Mouse (Mus musculus): ENCODE data around the gene Nup93. TPM values are rescaled to one million over a fixed set of nuclear protein-coding genes. Genes with fewer than 3 reads are reported as not detected.

Nup93 gene
- polyA plus RNA-seq, 1 experiment from 2014 or later = 58.7 TPM

DNA sequence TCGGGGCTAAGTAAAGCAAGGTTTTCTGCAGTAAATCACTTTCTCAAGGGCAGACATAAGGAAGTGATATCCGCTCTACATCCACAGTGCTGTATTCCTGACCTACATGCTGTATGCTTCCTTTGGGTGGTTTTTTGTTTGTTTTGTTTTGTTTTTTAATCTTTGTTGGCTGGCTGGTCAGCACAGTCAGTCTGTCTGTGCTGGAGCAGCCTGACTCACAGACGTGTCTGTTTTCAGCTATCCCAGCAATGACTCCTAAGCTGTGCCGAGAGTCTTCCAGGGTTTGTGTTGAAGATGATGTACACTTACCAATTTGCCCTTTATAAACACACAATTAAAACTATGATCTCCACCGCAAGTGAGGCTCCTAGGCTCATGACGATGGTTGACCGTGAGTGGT, 56.7 kb downstream of the Nup93 start:
- H3K27ac ChIP-seq = no peak overlapping the region
- 84% methylated on average over 7 of the region's 7 CpGs for WGBS (ENCODE audit: insufficient replicate concordance)
- H3K4me1 ChIP-seq (replicated peaks) = peaks cover 11% of the 10 kb centered on the region; the same call in 1 of the 2 replicates

DNA sequence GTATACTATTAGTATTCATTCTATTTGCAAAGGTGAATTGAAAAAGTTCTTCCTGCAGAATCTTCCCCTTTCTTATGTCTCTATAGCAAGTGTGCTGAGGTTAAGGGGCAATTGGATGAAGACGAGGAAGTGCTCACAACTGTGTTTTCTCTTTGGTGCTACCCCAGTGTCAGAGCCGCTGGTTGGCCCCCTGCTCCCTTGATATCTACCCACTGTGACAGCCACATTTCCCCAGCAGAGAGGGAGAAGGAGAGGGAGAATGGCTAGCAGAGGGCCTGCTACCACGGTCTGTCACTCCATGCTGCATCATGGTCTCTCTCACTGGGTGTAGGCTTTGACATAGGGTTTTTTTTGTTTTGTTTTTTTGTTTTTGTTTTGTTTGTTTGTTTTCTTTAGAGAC, 58.2 kb downstream of the Nup93 start:
- Histone ChIP-seq H3K9me3 (replicated peaks) (no peaks in the 10 kb centered on the region), H3K4me2 (no peak overlapping the region), H3K9ac (no peak overlapping the region), H3K27ac (no peak overlapping the region), H3K4me3 (replicated peaks) (no peak overlapping the region), H3K36me3 (no peaks in the 10 kb centered on the region), H3K27me3 (no peaks in the 10 kb centered on the region), H3K4me1 (replicated peaks) (peaks cover 11% of the 10 kb centered on the region; the same call in 1 of the 2 replicates)
- WGBS (ENCODE audit: insufficient replicate concordance) = 28% methylated on average over 3 of the region's 3 CpGs
- DNase-seq (no peak), ATAC-seq (ENCODE audit: low read depth) (no peak)

More for the DNA sequence above, 56.7 kb downstream of the Nup93 start:
- ATAC-seq (ENCODE audit: low read depth) = no peak
- H3K4me2 ChIP-seq = no peak overlapping the region
- H3K36me3 ChIP-seq = no peaks in the 10 kb centered on the region
- H3K9ac ChIP-seq = no peak overlapping the region
- H3K4me3 ChIP-seq (replicated peaks) = no peak overlapping the region
- H3K27me3 ChIP-seq = no peaks in the 10 kb centered on the region
- H3K9me3 ChIP-seq (replicated peaks) = no peaks in the 10 kb centered on the region
- DNase-seq = no peak

GRCm38 (mm10) chr8:94273289-94273850, 59.0 kb downstream of the Nup93 start:
- no peaks in the 10 kb centered on the region for H3K9me3 ChIP-seq (replicated peaks)
- no peak for ATAC-seq (ENCODE audit: low read depth)

DNA sequence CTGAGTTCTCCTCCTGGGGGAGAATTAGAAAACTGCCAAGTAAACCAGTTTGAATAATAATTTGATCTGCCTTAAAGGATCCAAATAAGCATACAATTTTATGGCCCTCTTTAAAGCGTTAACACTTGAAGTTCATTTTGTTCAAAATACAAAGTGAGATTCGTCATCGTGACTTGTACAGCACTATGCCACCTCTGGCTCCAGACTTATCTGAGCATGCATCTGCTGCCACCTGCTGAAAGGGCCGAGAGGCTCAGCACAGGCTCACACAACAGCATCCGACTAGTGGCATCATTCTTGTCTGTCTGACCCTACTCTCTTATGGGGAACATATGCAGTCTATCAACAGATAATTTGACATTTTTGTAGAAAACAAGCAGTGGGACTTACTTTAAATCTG, 59.7 kb downstream of the Nup93 start:
- Histone ChIP-seq H3K27ac (no peak overlapping the region), H3K4me1 (replicated peaks) (peaks cover 11% of the 10 kb centered on the region; the same call in 1 of the 2 replicates), H3K27me3 (no peaks in the 10 kb centered on the region), H3K9ac (no peak overlapping the region), H3K4me2 (no peak overlapping the region), H3K36me3 (no peaks in the 10 kb centered on the region), H3K4me3 (replicated peaks) (no peak overlapping the region), H3K9me3 (replicated peaks) (no peaks in the 10 kb centered on the region)
- no peak for DNase-seq
- no peak for ATAC-seq (ENCODE audit: low read depth)
- 63% methylated on average over 5 of the region's 5 CpGs for WGBS (ENCODE audit: insufficient replicate concordance)

More at GRCm38 (mm10) chr8:94273289-94273850, 59.0 kb downstream of the Nup93 start:
- no peak for DNase-seq
- Histone ChIP-seq H3K36me3 (no peaks in the 10 kb centered on the region), H3K4me2 (no peak overlapping the region), H3K4me1 (replicated peaks) (peaks cover 11% of the 10 kb centered on the region; the same call in 1 of the 2 replicates), H3K9ac (no peak overlapping the region), H3K27ac (no peak overlapping the region), H3K27me3 (no peaks in the 10 kb centered on the region), H3K4me3 (replicated peaks) (no peak overlapping the region)
- WGBS (ENCODE audit: insufficient replicate concordance) = 76% methylated on average over 5 of the region's 5 CpGs

DNA sequence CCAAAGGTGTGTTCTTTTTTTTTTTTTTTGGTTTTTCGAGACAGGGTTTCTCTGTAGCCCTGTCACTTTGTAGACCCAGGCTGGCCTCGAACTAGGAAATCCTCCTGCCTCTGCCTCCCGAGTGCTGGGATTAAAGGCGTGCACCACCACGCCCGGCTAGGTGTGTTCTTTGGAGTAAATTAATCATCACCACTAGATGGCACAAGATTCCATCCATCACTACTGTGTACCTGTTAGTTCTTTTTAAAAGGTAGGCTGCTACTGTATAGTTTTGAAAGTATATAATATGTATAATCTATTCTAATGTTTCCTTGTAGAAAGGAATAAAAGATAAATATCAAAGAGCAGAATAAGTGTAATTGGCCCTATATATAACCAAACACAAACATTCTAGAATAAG, 63.9 kb downstream of the Nup93 start:
- Histone ChIP-seq H3K27ac (no peak overlapping the region), H3K9ac (no peak overlapping the region), H3K4me1 (replicated peaks) (peaks cover 11% of the 10 kb centered on the region), H3K4me3 (replicated peaks) (no peak overlapping the region), H3K4me2 (no peak overlapping the region), H3K27me3 (no peaks in the 10 kb centered on the region), H3K9me3 (replicated peaks) (no peaks in the 10 kb centered on the region), H3K36me3 (no peaks in the 10 kb centered on the region)
- no peak for DNase-seq
- 72% methylated on average over 6 of the region's 6 CpGs for WGBS (ENCODE audit: insufficient replicate concordance)
- ATAC-seq (ENCODE audit: low read depth) = no peak

DNA sequence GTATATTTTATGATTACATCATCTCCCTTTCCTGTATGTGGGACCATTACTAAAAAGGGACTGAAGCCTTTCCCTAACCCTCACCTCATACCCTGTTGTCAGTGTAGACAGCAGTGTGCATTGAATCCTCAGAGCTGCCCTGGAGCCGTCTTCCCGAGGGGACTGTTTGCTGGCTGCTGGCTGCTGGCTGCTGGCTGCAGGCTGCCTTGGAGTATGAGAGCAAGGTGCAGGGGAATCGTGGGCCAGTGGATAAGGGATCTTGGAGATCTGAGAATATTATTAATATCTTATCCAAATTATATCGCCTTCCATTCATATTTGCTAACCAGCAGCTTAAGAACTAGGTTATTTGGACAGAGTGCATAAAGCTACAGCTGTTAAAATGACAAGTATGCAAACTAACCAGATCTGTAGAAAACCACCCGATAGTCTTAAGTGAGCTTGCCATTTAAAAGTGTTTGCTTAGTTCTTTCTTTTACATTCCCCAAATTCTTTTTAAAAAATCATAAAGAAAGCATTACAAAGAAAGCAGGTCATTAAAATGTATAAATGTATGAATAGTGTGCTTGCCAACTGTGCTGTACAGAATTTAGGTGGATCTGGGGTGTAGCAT, 65.7 kb downstream of the Nup93 start:
- ATAC-seq (ENCODE audit: low read depth) (no peak), DNase-seq (no peak)
- Histone ChIP-seq H3K27me3 (no peaks in the 10 kb centered on the region), H3K4me2 (no peak overlapping the region), H3K9ac (no peak overlapping the region), H3K4me1 (replicated peaks) (peaks cover 10% of the 10 kb centered on the region), H3K27ac (no peak overlapping the region), H3K9me3 (replicated peaks) (no peaks in the 10 kb centered on the region), H3K4me3 (replicated peaks) (no peak overlapping the region), H3K36me3 (no peaks in the 10 kb centered on the region)
- WGBS (ENCODE audit: insufficient replicate concordance) = 72% methylated on average over 5 of the region's 5 CpGs

DNA sequence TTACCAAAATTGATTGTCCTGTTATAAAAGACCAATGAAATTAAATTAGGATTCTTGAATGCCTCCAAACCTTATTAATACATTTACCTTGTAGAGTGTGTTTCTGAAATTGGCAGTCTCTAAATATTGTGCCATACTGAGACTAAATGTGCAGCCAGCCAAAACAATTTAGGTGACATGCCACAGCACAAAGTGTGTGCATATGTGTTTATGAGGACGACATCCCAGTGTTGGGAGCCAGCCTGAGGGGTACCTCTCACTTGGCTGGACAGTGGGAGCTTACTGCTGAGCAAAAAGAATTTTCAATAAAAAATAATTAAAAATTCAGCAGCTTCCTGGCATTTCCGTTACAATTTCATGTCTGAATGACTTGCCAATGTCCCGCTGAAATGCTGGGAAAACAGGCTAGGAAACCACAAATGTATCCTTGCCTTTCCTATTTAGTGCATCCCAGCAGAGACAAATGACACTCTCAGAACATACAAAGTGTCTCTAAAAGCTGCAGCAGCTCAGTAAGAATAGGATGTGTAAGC, 68.2 kb downstream of the Nup93 start:
- WGBS (ENCODE audit: insufficient replicate concordance) = 85% methylated on average over 3 of the region's 3 CpGs
- DNase-seq = no peak

DNA sequence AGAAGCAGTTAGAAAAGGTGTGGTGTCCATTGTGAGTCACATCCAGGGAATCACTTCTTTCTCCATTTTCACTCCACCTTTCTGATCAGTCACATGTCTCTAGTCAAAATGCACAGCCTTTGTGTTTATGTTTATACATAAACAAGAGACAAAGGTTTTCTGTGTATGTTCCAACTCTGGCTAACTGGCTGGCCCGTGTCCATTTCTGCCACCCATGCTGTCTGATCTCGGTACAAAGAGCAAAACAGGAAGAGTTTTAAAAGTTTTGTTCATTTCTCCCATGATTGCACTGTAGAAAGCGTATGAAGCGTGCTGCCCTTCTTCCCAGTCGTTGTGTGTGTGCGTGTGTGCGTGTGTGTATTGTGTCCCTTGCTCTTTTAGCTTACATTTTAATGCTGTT, 69.8 kb downstream of the Nup93 start:
- Histone ChIP-seq H3K9ac (no peak overlapping the region), H3K9me3 (replicated peaks) (no peaks in the 10 kb centered on the region), H3K4me2 (no peak overlapping the region), H3K4me3 (replicated peaks) (no peak overlapping the region), H3K27ac (no peak overlapping the region), H3K4me1 (replicated peaks) (peaks cover 10% of the 10 kb centered on the region), H3K36me3 (no peaks in the 10 kb centered on the region), H3K27me3 (no peaks in the 10 kb centered on the region)
- ATAC-seq (ENCODE audit: low read depth) (no peak), DNase-seq (no peak)
- WGBS (ENCODE audit: insufficient replicate concordance) = 90% methylated on average over 7 of the region's 7 CpGs

More for the DNA sequence above, 68.2 kb downstream of the Nup93 start:
- Histone ChIP-seq H3K27me3 (no peaks in the 10 kb centered on the region), H3K4me1 (replicated peaks) (peaks cover 10% of the 10 kb centered on the region), H3K4me2 (no peak overlapping the region), H3K27ac (no peak overlapping the region), H3K36me3 (no peaks in the 10 kb centered on the region), H3K9ac (no peak overlapping the region), H3K9me3 (replicated peaks) (no peaks in the 10 kb centered on the region), H3K4me3 (replicated peaks) (no peak overlapping the region)
- ATAC-seq (ENCODE audit: low read depth) = no peak

- no peaks in the 10 kb centered on the region for H3K9me3 ChIP-seq (replicated peaks)
- no peak for ATAC-seq (ENCODE audit: low read depth)
- H3K4me1 ChIP-seq (replicated peaks) = peaks cover 19% of the 10 kb centered on the region
- no peak overlapping the region for H3K4me3 ChIP-seq (replicated peaks)
- peaks cover 28% of the 10 kb centered on the region for H3K36me3 ChIP-seq
- no peak for DNase-seq
- no peaks in the 10 kb centered on the region for H3K27me3 ChIP-seq
- H3K27ac ChIP-seq = no peak overlapping the region
- no peak overlapping the region for H3K9ac ChIP-seq
- H3K4me2 ChIP-seq = no peak overlapping the region
- 42% methylated on average over 5 of the region's 5 CpGs for WGBS (ENCODE audit: insufficient replicate concordance)
Measured at GRCm38 (mm10) chr8:94290606-94291005, 76.2 kb downstream of the Nup93 start.

DNA sequence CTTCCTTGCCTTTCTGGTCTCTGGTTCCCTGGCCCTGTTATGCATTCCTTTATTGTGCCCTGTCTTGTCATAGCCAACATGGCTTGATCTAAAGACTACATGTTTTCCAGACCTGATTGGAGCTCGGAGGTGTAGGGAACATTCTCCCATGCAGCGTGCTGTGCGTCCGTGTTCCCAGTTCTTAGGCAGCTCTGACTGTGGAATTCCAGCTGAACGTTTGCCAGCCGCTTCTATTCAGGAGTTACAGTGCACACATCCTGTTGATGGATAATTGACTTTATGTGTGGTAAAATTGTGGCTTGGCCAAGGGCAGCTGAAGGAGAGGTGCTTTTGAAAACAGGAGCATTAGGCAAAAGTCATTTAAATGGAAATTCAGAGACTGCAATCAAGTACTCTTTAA, 77.7 kb downstream of the Nup93 start:
- WGBS (ENCODE audit: insufficient replicate concordance) = 74% methylated on average over 6 of the region's 6 CpGs
- no peak for DNase-seq
- ATAC-seq (ENCODE audit: low read depth) = no peak
- Histone ChIP-seq H3K4me1 (replicated peaks) (peaks cover 27% of the 10 kb centered on the region), H3K9ac (no peak overlapping the region), H3K27me3 (no peaks in the 10 kb centered on the region), H3K4me3 (replicated peaks) (no peak overlapping the region), H3K36me3 (peaks cover 29% of the 10 kb centered on the region), H3K4me2 (no peak overlapping the region), H3K27ac (no peak overlapping the region), H3K9me3 (replicated peaks) (no peaks in the 10 kb centered on the region)

- Histone ChIP-seq H3K9ac (no peak overlapping the region), H3K4me2 (no peak overlapping the region), H3K27ac (no peak overlapping the region), H3K9me3 (replicated peaks) (no peaks in the 10 kb centered on the region), H3K27me3 (no peaks in the 10 kb centered on the region), H3K4me1 (replicated peaks) (peaks cover 27% of the 10 kb centered on the region), H3K36me3 (peaks cover 31% of the 10 kb centered on the region), H3K4me3 (replicated peaks) (no peak overlapping the region)
- 86% methylated on average over 8 of the region's 8 CpGs for WGBS (ENCODE audit: insufficient replicate concordance)
- no peak for ATAC-seq (ENCODE audit: low read depth)
- no peak for DNase-seq
Measured at GRCm38 (mm10) chr8:94292626-94293025, 78.3 kb downstream of the Nup93 start.

DNA sequence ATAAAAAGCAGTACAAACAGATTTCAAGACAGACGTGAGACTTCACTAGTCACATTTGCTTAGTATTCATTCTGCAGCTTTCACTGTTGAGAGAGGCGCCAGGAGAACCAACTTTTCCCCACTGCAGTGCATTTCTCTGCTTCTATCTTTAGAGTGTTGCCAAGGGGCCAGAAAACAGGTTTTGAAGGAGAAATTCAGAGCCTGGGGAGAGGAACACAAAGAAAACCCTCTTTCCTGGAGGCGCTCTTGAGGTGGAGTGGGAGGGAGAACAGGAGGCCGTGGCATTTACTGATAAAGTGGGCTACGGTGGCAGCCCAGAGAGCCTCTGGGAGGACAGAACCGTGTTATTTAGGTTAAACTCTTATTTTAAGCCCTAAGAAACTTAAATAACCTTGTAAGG, 81.3 kb downstream of the Nup93 start:
- no peaks in the 10 kb centered on the region for H3K27me3 ChIP-seq
- H3K4me1 ChIP-seq (replicated peaks) = peaks cover 21% of the 10 kb centered on the region
- H3K27ac ChIP-seq = peak overlapping the region; percentile 59
- H3K9me3 ChIP-seq (replicated peaks) = no peaks in the 10 kb centered on the region
- H3K4me3 ChIP-seq (replicated peaks) = no peak overlapping the region
- no peak overlapping the region for H3K4me2 ChIP-seq
- no peak for ATAC-seq (ENCODE audit: low read depth)
- H3K36me3 ChIP-seq = peaks cover 36% of the 10 kb centered on the region
- no peak overlapping the region for H3K9ac ChIP-seq
- WGBS (ENCODE audit: insufficient replicate concordance) = 32% methylated on average over 6 of the region's 6 CpGs
- DNase-seq = no peak

Measured in liver, embryonic 13.5 days (tissue).